Mouse (Mus musculus) embryonic stem cell, embryonic (primary cell): Measurements from ENCODE around the gene Gtf2h4.

Source experiments
- CTCF ChIA-PET, 4 experiments: fragments of 300-600 bp in 2 of 4; fragments of 350-600 bp in 2 of 4; sonication (Branson Sonifier 250); formaldehyde crosslinking; loops; one replicate each; lab custom pipeline; 2022; ENCODE audit warnings: inconsistent platforms in 2 of 4; lab: Charles Lee
- POLR2A ChIA-PET, 4 experiments: fragments of 300-600 bp in 2 of 4; fragments of 350-600 bp in 2 of 4; sonication (Branson Sonifier 250); formaldehyde crosslinking; loops; one replicate each; lab custom pipeline; 2022; ENCODE audit warnings: antibody characterized with exemption in 4 of 4, inconsistent platforms in 1 of 4; lab: Charles Lee

Gene Gtf2h4

GRCm38 (mm10) chr17:35673416-35674035 lies at the start of gene Gtf2h4:
Gtf2h4 (minus strand) TSS chr17:35673739.
- POLR2A ChIA-PET: interaction anchor here (0.5 to 2.9 kb wide), 28 partner anchors 8 to 1377 kb away, joined by 3 to 12 read pairs (median 4); partner anchors contain the start of genes Ddr1 (in 1 of the 4) and Flot1 (in 1 of the 4)
- CTCF ChIA-PET: interaction anchor here in 3 of 4 experiments (0.6 to 2.2 kb wide), 9 partner anchors 18 to 245 kb away, joined by 3 to 6 read pairs (median 3); no protein-coding TSS in a partner anchor

DNA sequence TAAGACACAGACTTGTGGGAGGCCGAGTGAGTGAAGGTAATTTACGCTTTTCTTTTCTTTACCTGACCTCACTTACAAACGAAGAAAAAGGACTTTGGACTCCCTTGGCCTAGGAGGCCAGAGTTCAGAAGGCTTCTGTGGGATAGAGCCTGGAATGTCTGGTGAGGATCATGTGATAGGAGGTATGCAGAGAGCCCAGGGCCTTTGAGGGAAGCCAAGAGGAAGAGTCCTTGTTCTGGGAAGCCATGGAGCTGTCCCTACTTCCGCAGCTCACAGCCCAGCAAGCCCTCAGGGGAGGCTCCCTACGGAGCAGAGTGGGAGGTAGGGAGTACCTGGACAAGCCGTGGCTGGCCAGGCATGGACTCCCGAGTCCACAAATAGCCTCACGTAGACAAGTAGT lies 48.1 kb upstream of the Gtf2h4 start:
- CTCF ChIA-PET: interaction anchor here (0.6 to 5.3 kb wide), 17 partner anchors 10 to 163 kb away, joined by 3 to 33 read pairs (median 5); partner anchors contain the start of gene Ddr1 (in 1 of the 4)
- POLR2A ChIA-PET: interaction anchor here in 3 of 4 experiments (0.6 to 3.0 kb wide), 18 partner anchors 10 to 395 kb away, joined by 3 to 13 read pairs (median 4); partner anchors contain the start of gene Ddr1 (in 1 of the 3)

DNA sequence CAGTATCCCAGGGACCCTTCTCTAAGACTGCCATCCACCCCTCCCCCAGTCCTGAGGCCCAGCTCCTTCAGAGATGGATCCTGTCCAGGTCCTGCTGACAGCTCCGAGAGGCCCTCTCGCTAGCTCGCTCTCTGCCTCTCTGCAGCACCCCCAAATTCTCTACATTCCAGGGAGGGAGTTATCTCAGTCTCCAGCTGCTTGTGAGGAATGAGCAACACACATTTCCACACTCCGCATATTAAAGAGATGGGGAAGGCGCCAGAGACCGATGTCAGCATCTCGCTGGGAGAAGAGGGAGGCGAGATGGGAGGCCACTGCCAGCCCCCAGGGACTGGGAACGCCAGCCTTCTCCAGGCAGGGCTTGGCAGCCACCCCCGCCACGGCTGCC lies 46.8 kb upstream of the Gtf2h4 start:
- CTCF ChIA-PET: interaction anchor here in 3 of 4 experiments (0.8 to 3.2 kb wide), 9 partner anchors 11 to 142 kb away, joined by 3 to 14 read pairs (median 3); no protein-coding TSS in a partner anchor
- POLR2A ChIA-PET: interaction anchor here (0.6 to 2.4 kb wide), 11 partner anchors 18 to 256 kb away, joined by 3 to 6 read pairs (median 3); partner anchors contain the start of gene Flot1 (in 1 of the 4)

- ChIA-PET POLR2A (interaction anchor here (0.5 to 1.7 kb wide), 18 partner anchors 8 to 256 kb away, joined by 3 to 5 read pairs (median 3); partner anchors contain the start of genes Ddr1 (in 1 of the 4), Flot1 (in 1 of the 4) and Mdc1 (in 1 of the 4)), CTCF (interaction anchor here (0.7 to 3.2 kb wide), 11 partner anchors 14 to 508 kb away, joined by 3 to 14 read pairs (median 4); no protein-coding TSS in a partner anchor)
Measured at GRCm38 (mm10) chr17:35719616-35720339, 46.2 kb upstream of the Gtf2h4 start.

- POLR2A ChIA-PET: interaction anchor here in 1 of 4 experiments (1.2 kb wide), 1 partner anchor 43 kb away, joined by 3 read pairs; no protein-coding TSS in a partner anchor
- CTCF ChIA-PET: interaction anchor here in 1 of 4 experiments (0.5 kb wide), 1 partner anchor 82 kb away, joined by 8 read pairs; no protein-coding TSS in a partner anchor
Measured at GRCm38 (mm10) chr17:35717080-35717479, 43.5 kb upstream of the Gtf2h4 start.

GRCm38 (mm10) chr17:35716114-35716513 lies 42.6 kb upstream of the Gtf2h4 start:
- ChIA-PET POLR2A (interaction anchor here in 2 of 4 experiments (0.6 to 1.0 kb wide), 3 partner anchors 10 to 15 kb away, joined by 3 to 4 read pairs (median 3); partner anchors contain the start of gene Ddr1 (in 1 of the 2)), CTCF (interaction anchor here in 1 of 4 experiments (0.7 kb wide), 1 partner anchor 11 kb away, joined by 4 read pairs; no protein-coding TSS in a partner anchor)

DNA sequence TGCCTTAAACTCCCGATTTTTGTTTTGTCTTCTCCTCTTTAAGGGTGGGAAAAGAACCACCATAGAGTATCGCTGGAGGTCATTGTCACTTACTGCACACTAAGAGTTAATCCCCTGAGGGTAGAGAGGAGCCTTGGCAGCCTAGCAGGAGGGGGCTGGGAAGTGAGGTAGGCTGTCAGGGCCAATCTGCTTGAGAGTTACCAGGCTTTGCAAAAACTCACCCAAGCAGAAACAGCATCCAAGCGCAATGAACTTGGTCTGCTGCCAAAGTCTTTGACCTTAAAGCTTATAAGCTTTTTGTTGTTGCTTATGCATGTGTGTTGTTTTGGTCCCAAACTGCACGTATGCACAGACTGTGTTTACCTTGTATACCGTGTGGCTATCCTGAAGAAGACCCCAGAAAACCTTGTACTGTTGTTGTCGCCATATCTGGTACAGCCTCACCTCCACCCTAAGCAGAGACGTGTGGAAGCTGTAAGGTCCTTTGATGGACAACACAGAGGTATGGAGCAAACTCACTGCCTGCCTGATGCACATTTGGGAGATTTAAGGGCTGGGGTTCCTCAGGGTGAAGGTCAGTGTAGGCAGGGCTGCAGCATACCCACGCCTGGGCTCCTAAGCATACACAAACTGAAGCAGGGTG lies 37.3 kb upstream of the Gtf2h4 start:
- ChIA-PET POLR2A (interaction anchor here in 2 of 4 experiments (0.6 to 2.0 kb wide), 5 partner anchors 8 to 127 kb away, joined by 3 to 8 read pairs (median 3); no protein-coding TSS in a partner anchor), CTCF (interaction anchor here in 2 of 4 experiments (0.5 to 2.6 kb wide), 4 partner anchors 16 to 165 kb away, joined by 3 to 13 read pairs (median 4); no protein-coding TSS in a partner anchor)

GRCm38 (mm10) chr17:35708611-35709010 lies 35.1 kb upstream of the Gtf2h4 start:
- CTCF ChIA-PET: interaction anchor here in 2 of 4 experiments (0.8 to 1.1 kb wide), 6 partner anchors 14 to 288 kb away, joined by 3 to 4 read pairs (median 3); no protein-coding TSS in a partner anchor
- POLR2A ChIA-PET: interaction anchor here in 2 of 4 experiments (0.9 to 1.8 kb wide), 3 partner anchors 10 to 75 kb away, joined by 3 to 6 read pairs (median 5); no protein-coding TSS in a partner anchor

GRCm38 (mm10) chr17:35707929-35708328 lies 34.4 kb upstream of the Gtf2h4 start:
- POLR2A ChIA-PET: interaction anchor here in 3 of 4 experiments (0.6 to 1.8 kb wide), 6 partner anchors 11 to 153 kb away, joined by 3 to 6 read pairs (median 4); no protein-coding TSS in a partner anchor
- CTCF ChIA-PET: interaction anchor here in 2 of 4 experiments (0.6 to 1.0 kb wide), 5 partner anchors 11 to 288 kb away, joined by 3 to 13 read pairs (median 4); no protein-coding TSS in a partner anchor

GRCm38 (mm10) chr17:35705836-35706235 lies 32.3 kb upstream of the Gtf2h4 start:
- CTCF ChIA-PET: interaction anchor here (0.7 to 3.4 kb wide), 12 partner anchors 11 to 308 kb away, joined by 3 to 31 read pairs (median 5); no protein-coding TSS in a partner anchor

GRCm38 (mm10) chr17:35704621-35705464 lies 31.3 kb upstream of the Gtf2h4 start, which contains the start of gene Ddr1:
Ddr1 (minus strand) TSS chr17:35704621.
- ChIA-PET CTCF (interaction anchor here (0.6 to 3.4 kb wide), 35 partner anchors 9 to 309 kb away, joined by 3 to 31 read pairs (median 4); no protein-coding TSS in a partner anchor), POLR2A (interaction anchor here (0.6 to 2.3 kb wide), 25 partner anchors 10 to 215 kb away, joined by 3 to 13 read pairs (median 4); partner anchors contain the start of genes Ier3 (in 1 of the 4) and Mdc1 (in 1 of the 4))

More at GRCm38 (mm10) chr17:35705836-35706235, 32.3 kb upstream of the Gtf2h4 start:
- POLR2A ChIA-PET: interaction anchor here in 3 of 4 experiments (0.6 to 2.2 kb wide), 6 partner anchors 112 to 1728 kb away, joined by 3 to 7 read pairs (median 4); partner anchors contain the start of gene Mdc1 (in 1 of the 3)

DNA sequence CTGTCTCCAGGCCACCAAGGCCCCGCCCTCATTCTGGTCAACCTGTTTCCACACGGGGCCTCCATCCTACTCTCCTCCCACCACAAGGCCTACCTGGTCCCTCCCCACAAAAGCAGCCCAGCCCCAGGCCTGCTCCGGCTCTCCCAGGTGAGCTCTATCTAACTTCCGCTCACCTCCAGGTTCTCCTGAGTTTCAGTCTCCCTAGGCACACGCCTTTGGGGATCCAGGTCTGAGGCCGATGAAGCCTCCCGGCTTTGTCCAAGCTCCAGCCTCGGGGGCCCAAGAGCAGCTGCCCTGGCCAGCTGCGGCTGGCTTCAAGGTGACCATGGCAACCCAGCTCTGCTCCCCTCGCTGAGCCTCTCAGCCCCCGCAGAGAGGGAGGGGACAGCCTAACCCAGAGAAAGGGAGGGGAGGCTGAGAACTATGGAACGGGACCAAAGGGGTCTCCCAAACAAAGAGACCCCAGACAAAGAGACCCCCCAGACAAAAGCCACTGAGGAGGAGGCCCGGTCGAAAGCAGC lies 30.3 kb upstream of the Gtf2h4 start:
- POLR2A ChIA-PET: interaction anchor here in 3 of 4 experiments (0.6 to 2.3 kb wide), 15 partner anchors 8 to 216 kb away, joined by 3 to 13 read pairs (median 5); partner anchors contain the start of gene Mdc1 (in 1 of the 3)
- CTCF ChIA-PET: interaction anchor here (0.6 to 3.4 kb wide), 20 partner anchors 9 to 1344 kb away, joined by 3 to 31 read pairs (median 4); no protein-coding TSS in a partner anchor

DNA sequence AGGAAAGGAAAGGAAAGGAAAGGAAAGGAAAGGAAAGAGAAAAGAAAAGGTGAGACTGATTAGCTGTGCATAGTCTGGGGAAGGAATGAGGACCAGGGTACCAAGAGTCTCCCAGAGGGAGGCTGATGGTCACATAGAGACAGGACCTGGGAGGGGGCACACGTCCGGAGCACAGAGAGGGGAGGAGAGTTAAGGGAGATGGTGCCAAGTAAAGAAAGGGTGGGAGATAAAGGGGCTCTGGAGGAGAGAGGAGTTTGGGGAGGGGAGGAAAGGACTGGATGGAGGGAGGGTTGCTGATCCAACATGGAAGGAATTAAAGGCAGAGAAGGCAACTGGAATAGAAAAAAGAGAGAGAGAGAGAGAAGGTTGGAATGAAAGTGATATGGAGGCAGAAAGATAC lies 29.5 kb upstream of the Gtf2h4 start:
- CTCF ChIA-PET: interaction anchor here in 3 of 4 experiments (0.5 to 3.4 kb wide), 12 partner anchors 8 to 1345 kb away, joined by 3 to 31 read pairs (median 8); no protein-coding TSS in a partner anchor
- POLR2A ChIA-PET: interaction anchor here in 2 of 4 experiments (1.2 to 2.3 kb wide), 10 partner anchors 9 to 138 kb away, joined by 3 to 13 read pairs (median 6); partner anchors contain the start of gene Mdc1 (in 2 of the 2)

DNA sequence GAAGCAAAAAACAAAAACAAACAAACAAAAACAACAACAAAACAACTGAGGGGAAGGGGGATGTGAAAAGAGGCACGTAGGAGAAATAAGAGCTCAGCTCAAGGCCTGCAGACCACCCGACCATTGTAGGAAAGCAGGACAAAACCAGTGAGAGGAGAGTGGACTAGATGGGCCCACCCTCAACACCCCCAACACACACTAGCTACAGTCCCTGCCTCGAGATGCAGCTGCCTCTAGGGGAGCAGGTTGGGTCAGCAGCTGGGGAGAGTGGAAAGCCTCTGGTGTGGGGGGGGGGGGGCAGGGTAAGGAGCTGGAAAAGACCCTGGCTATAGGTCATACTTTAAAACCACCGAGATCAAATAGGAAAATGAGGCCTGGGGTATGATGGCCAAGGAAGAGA lies 29.1 kb upstream of the Gtf2h4 start:
- POLR2A ChIA-PET: interaction anchor here in 3 of 4 experiments (0.6 to 2.3 kb wide), 17 partner anchors 9 to 139 kb away, joined by 3 to 13 read pairs (median 3); partner anchors contain the start of gene Mdc1 (in 2 of the 3)
- CTCF ChIA-PET: interaction anchor here in 2 of 4 experiments (0.5 to 3.2 kb wide), 6 partner anchors 9 to 375 kb away, joined by 3 to 17 read pairs (median 4); no protein-coding TSS in a partner anchor

- ChIA-PET CTCF (interaction anchor here (0.6 to 3.2 kb wide), 13 partner anchors 10 to 295 kb away, joined by 3 to 17 read pairs (median 3); no protein-coding TSS in a partner anchor), POLR2A (interaction anchor here in 3 of 4 experiments (0.6 to 2.3 kb wide), 33 partner anchors 10 to 542 kb away, joined by 3 to 13 read pairs (median 3); partner anchors contain the start of genes Mdc1 (in 2 of the 3), Flot1 (in 1 of the 3), Mrps18b (in 1 of the 3) and Ppp1r10 (in 1 of the 3))
Measured at GRCm38 (mm10) chr17:35701978-35702461, 28.5 kb upstream of the Gtf2h4 start.
